15 mouse cellular contexts compared by ENCODE assay signal in the genomic region with DNA sequence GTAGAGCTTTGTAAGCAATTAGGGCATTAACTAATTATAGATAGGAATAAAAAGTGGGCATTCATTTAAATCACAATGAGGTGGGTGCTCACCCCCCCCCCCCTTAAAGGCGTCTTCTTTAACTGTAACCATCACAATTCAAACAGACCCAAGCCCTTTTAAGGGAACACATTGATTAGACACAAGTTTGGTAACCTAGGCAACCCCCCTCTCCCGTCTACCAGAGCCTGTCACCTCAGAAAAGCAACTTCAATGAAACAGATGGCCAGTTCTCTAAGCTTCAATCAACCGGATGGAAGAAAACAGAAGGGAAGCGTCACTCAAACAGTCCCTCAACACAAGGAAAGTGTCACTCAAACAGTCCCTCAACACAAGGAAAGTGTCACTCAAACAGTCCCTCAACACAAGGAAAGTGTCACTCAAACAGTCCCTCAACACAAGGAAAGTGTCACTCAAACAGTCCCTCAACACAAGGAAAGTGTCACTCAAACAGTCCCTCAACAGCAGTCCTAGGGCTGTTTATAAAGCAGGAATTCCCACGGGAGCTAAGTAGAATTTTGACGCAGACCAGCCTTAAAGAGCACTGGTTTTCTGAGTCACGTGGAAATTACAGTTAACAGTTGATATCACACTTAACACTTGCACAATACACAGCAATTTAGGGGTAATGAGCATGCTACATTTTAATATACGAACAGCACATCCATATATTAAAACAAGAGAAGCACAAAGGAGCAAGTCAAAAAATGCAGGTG. TPM values are rescaled to one million over a fixed set of nuclear protein-coding genes. Genes with fewer than 3 reads are reported as not detected.
DNase-seq lines count a peak whose midpoint lies in the region; ATAC-seq lines count a peak whose summit lies in the region.
"Had no signal": no experiment of that assay in that cellular context is flagged by ENCODE, and none has a peak within 500 bp of the region (broad histone marks: within the 10 kb centered on the region; RNA-seq: fewer than 3 reads in every experiment).

No protein-coding gene starts in this region.

- no peaks in the 10 kb centered on the region for H3K36me3 ChIP-seq in embryonic facial prominence, embryonic 11.5 days (replicated peaks; ENCODE audit: control insufficient read depth, insufficient read depth, low read depth, low read length)
- peaks cover 27% of the 10 kb centered on the region for H3K36me3 ChIP-seq in embryonic facial prominence, embryonic 10.5 days (replicated peaks)
- no peaks in the 10 kb centered on the region for H3K36me3 ChIP-seq in forebrain, embryonic 15.5 days
- H3K36me3 ChIP-seq in neural tube, embryonic 14.5 days (ENCODE audit: control insufficient read depth, insufficient read depth, low read length) = no peaks in the 10 kb centered on the region
- H3K36me3 ChIP-seq in heart, embryonic 11.5 days (ENCODE audit: control insufficient read depth, insufficient read depth, low read length) = no peaks in the 10 kb centered on the region
- H3K36me3 ChIP-seq: embryonic facial prominence, embryonic 15.5 days; limb, embryonic 13.5 days had no signal

- H3K9ac ChIP-seq in embryonic facial prominence, embryonic 11.5 days (replicated peaks; ENCODE audit: low read length) = no peak overlapping the region
- H3K9ac ChIP-seq in forebrain, embryonic 15.5 days (replicated peaks) = no peak overlapping the region
- no peak overlapping the region for H3K9ac ChIP-seq in neural tube, embryonic 14.5 days (replicated peaks; ENCODE audit: low read depth, low read length)
- H3K9ac ChIP-seq in heart, embryonic 11.5 days (ENCODE audit: low read depth, low read length) = no peak overlapping the region
- H3K9ac ChIP-seq: embryonic facial prominence, embryonic 15.5 days; limb, embryonic 13.5 days; lung, embryonic 14.5 days had no signal

- no peak overlapping the region for H3K27ac ChIP-seq in embryonic facial prominence, embryonic 11.5 days (replicated peaks; ENCODE audit: low read depth, low read length)
- H3K27ac ChIP-seq in embryonic facial prominence, embryonic 10.5 days (replicated peaks) = no peak overlapping the region
- H3K27ac ChIP-seq in forebrain, embryonic 15.5 days (replicated peaks) = peak overlapping the region; percentile 55
- H3K27ac ChIP-seq in neural tube, embryonic 14.5 days (ENCODE audit: low read depth, low read length) = no peak overlapping the region
- H3K27ac ChIP-seq in heart, embryonic 11.5 days (ENCODE audit: low read depth, low read length) = no peak overlapping the region
- H3K27ac ChIP-seq: limb, embryonic 13.5 days had no signal

- H3K27me3 ChIP-seq in embryonic facial prominence, embryonic 11.5 days (ENCODE audit: control insufficient read depth, insufficient read depth, low read length) = no peaks in the 10 kb centered on the region
- no peaks in the 10 kb centered on the region for H3K27me3 ChIP-seq in embryonic facial prominence, embryonic 10.5 days (replicated peaks; ENCODE audit: low read depth, poor library complexity, severe bottlenecking)
- H3K27me3 ChIP-seq in forebrain, embryonic 15.5 days = no peaks in the 10 kb centered on the region
- H3K27me3 ChIP-seq in neural tube, embryonic 14.5 days (ENCODE audit: control insufficient read depth, insufficient read depth, low read length) = no peaks in the 10 kb centered on the region
- no peaks in the 10 kb centered on the region for H3K27me3 ChIP-seq in heart, embryonic 11.5 days (ENCODE audit: control insufficient read depth, insufficient read depth, low read length)
- H3K27me3 ChIP-seq: embryonic facial prominence, embryonic 15.5 days; limb, embryonic 13.5 days had no signal

- DNase-seq in embryonic facial prominence, embryonic 11.5 days (ENCODE audit: low spot score) = peak; percentile 43
- DNase-seq in embryonic facial prominence, embryonic 10.5 days (ENCODE audit: low spot score) = no peak
- peak; percentile 45 for DNase-seq in layer of hippocampus, adult 9-11 months
- DNase-seq in cerebellum, postnatal 14 days = no peak
- no peak for DNase-seq in urinary bladder, adult 18-20 months (ENCODE audit: low spot score in 2 of 2)
- DNase-seq: adrenal gland, postnatal 25 days; cerebellum, adult 2 months; gastrocnemius, postnatal 25 days; kidney, adult 18-20 months; lung, embryonic 14.5 days had no signal

- no peaks in the 10 kb centered on the region; the same call in 1 of the 2 replicates for H3K4me1 ChIP-seq in embryonic facial prominence, embryonic 11.5 days (ENCODE audit: control insufficient read depth, insufficient read depth, low read length)
- H3K4me1 ChIP-seq in embryonic facial prominence, embryonic 10.5 days = peaks cover 20% of the 10 kb centered on the region
- peaks cover 26% of the 10 kb centered on the region for H3K4me1 ChIP-seq in forebrain, embryonic 15.5 days
- H3K4me1 ChIP-seq in neural tube, embryonic 14.5 days (ENCODE audit: control insufficient read depth, insufficient read depth, low read length) = peaks cover 3% of the 10 kb centered on the region; the same call in 1 of the 2 replicates
- no peaks in the 10 kb centered on the region for H3K4me1 ChIP-seq in heart, embryonic 11.5 days (ENCODE audit: control insufficient read depth, insufficient read depth, low read length)

- no peak overlapping the region for H3K4me2 ChIP-seq in embryonic facial prominence, embryonic 11.5 days (ENCODE audit: low read depth, low read length)
- no peak overlapping the region for H3K4me2 ChIP-seq in forebrain, embryonic 15.5 days (replicated peaks)
- no peak overlapping the region for H3K4me2 ChIP-seq in neural tube, embryonic 14.5 days (ENCODE audit: low read depth, low read length)
- H3K4me2 ChIP-seq in heart, embryonic 11.5 days = no peak overlapping the region
- H3K4me2 ChIP-seq: embryonic facial prominence, embryonic 15.5 days; limb, embryonic 13.5 days; lung, embryonic 14.5 days had no signal

- ATAC-seq in embryonic facial prominence, embryonic 11.5 days (replicated peaks; ENCODE audit: insufficient number of reproducible peaks, low FRiP score, low TSS enrichment, low read depth) = no peak
- peak; percentile 95 for ATAC-seq in forebrain, embryonic 15.5 days (replicated peaks)
- peak; percentile 86 for ATAC-seq in neural tube, embryonic 14.5 days (ENCODE audit: low read depth)
- no peak for ATAC-seq in heart, embryonic 11.5 days (replicated peaks; ENCODE audit: insufficient number of reproducible peaks, low FRiP score, low TSS enrichment)

- 36% methylated on average over 8 of the region's 8 CpGs for WGBS in embryonic facial prominence, embryonic 11.5 days
- WGBS in embryonic facial prominence, embryonic 10.5 days = 43% methylated on average over 8 of the region's 8 CpGs
- 9% methylated on average over 8 of the region's 8 CpGs for WGBS in forebrain, embryonic 15.5 days
- WGBS in neural tube, embryonic 14.5 days = 22% methylated on average over 8 of the region's 8 CpGs
- WGBS in heart, embryonic 11.5 days (ENCODE audit: insufficient replicate concordance) = 32% methylated on average over 8 of the region's 8 CpGs

- H3K4me3 ChIP-seq in embryonic facial prominence, embryonic 11.5 days (ENCODE audit: low read depth, low read length) = no peak overlapping the region
- no peak overlapping the region for H3K4me3 ChIP-seq in embryonic facial prominence, embryonic 10.5 days
- no peak overlapping the region for H3K4me3 ChIP-seq in forebrain, embryonic 15.5 days
- H3K4me3 ChIP-seq in neural tube, embryonic 14.5 days (ENCODE audit: low read depth, low read length) = no peak overlapping the region
- no peak overlapping the region for H3K4me3 ChIP-seq in heart, embryonic 11.5 days (ENCODE audit: low read depth, low read length)
- H3K4me3 ChIP-seq: embryonic facial prominence, embryonic 15.5 days; limb, embryonic 13.5 days had no signal

- no peaks in the 10 kb centered on the region for H3K9me3 ChIP-seq in embryonic facial prominence, embryonic 11.5 days (replicated peaks; ENCODE audit: control insufficient read depth, low read length)
- H3K9me3 ChIP-seq in embryonic facial prominence, embryonic 10.5 days = no peaks in the 10 kb centered on the region
- no peaks in the 10 kb centered on the region for H3K9me3 ChIP-seq in forebrain, embryonic 15.5 days
- no peaks in the 10 kb centered on the region for H3K9me3 ChIP-seq in neural tube, embryonic 14.5 days (ENCODE audit: control insufficient read depth, low read length)
- H3K9me3 ChIP-seq in heart, embryonic 11.5 days (replicated peaks; ENCODE audit: control insufficient read depth, low read length) = no peaks in the 10 kb centered on the region
- H3K9me3 ChIP-seq: embryonic facial prominence, embryonic 15.5 days; limb, embryonic 13.5 days had no signal

RNA-seq across cellular contexts. Expression of a gene that starts 59.1 kb away (rescaled TPM):
- polyA plus RNA-seq in embryonic facial prominence, embryonic 11.5 days (2014; fragmentation: Nextera tagmentation; extraction: Ambion mirVana) = 76.4 and 92.0 TPM in 2 replicates
- polyA plus RNA-seq in embryonic facial prominence, embryonic 10.5 days (2016; fragmentation: Nextera tagmentation; extraction: Ambion mirVana) = 73.2 and 75.8 TPM in 2 replicates
- polyA plus RNA-seq in forebrain, embryonic 15.5 days (2015; fragmentation: Nextera tagmentation; extraction: Ambion mirVana) = 37.4 and 38.2 TPM in 2 replicates
- polyA plus RNA-seq in neural tube, embryonic 14.5 days (2014; fragmentation: Nextera tagmentation; extraction: Ambion mirVana) = 10.0 and 16.1 TPM in 2 replicates
- 30.5 and 30.6 TPM in 2 replicates for polyA plus RNA-seq in heart, embryonic 11.5 days (2014; fragmentation: Nextera tagmentation; extraction: Ambion mirVana)

Comparison
In these comparisons a context has a peak if more than half of its experiments do, and no peak if none do; other contexts are left out.
1. DNase-seq: peak in embryonic facial prominence, embryonic 11.5 days (single experiment) and layer of hippocampus, adult 9-11 months (single experiment); none in embryonic facial prominence, embryonic 10.5 days (single experiment), cerebellum, postnatal 14 days (0 of 2) and urinary bladder, adult 18-20 months (0 of 2).
2. ATAC-seq: peak in forebrain, embryonic 15.5 days (single experiment) and neural tube, embryonic 14.5 days (single experiment); none in embryonic facial prominence, embryonic 11.5 days (single experiment) and heart, embryonic 11.5 days (single experiment).